Mouse (Mus musculus): ENCODE data around the gene Tom1. TPM values are rescaled to one million over a fixed set of nuclear protein-coding genes. Genes with fewer than 3 reads are reported as not detected.

Tom1 gene
- 21.5 to 55.1 TPM (median 25.0 TPM) in 3 replicates for total RNA-seq (2017)

GRCm38 (mm10) chr8:75033511-75034243, at the start of gene Tom1:
Tom1 (plus strand) TSS chr8:75033705.
- ATAC-seq (replicated peaks; ENCODE audit: insufficient number of reproducible peaks, low FRiP score, low TSS enrichment, poor library complexity, severe bottlenecking) = peak; percentile 95

GRCm38 (mm10) chr8:74987436-74987835, 46.1 kb upstream of the Tom1 start:
- ATAC-seq (replicated peaks; ENCODE audit: insufficient number of reproducible peaks, low FRiP score, low TSS enrichment, poor library complexity, severe bottlenecking) = no peak

GRCm38 (mm10) chr8:74990021-74990420, 43.5 kb upstream of the Tom1 start:
- ATAC-seq (replicated peaks; ENCODE audit: insufficient number of reproducible peaks, low FRiP score, low TSS enrichment, poor library complexity, severe bottlenecking) = no peak

GRCm38 (mm10) chr8:74993081-74993474, 40.4 kb upstream of the Tom1 start, which contains the start of gene Hmgxb4:
Hmgxb4 (plus strand) TSS chr8:74993356.
- no peak for ATAC-seq (replicated peaks; ENCODE audit: insufficient number of reproducible peaks, low FRiP score, low TSS enrichment, poor library complexity, severe bottlenecking)

- ATAC-seq (replicated peaks; ENCODE audit: insufficient number of reproducible peaks, low FRiP score, low TSS enrichment, poor library complexity, severe bottlenecking) = peak; percentile 97
These were observed 39.7 kb upstream of the Tom1 start for GRCm38 (mm10) chr8:74993475-74994451.

GRCm38 (mm10) chr8:74994540-74994939, 39.0 kb upstream of the Tom1 start:
- ATAC-seq (replicated peaks; ENCODE audit: insufficient number of reproducible peaks, low FRiP score, low TSS enrichment, poor library complexity, severe bottlenecking) = no peak

- ATAC-seq (replicated peaks; ENCODE audit: insufficient number of reproducible peaks, low FRiP score, low TSS enrichment, poor library complexity, severe bottlenecking) = no peak
These were observed 33.1 kb upstream of the Tom1 start for GRCm38 (mm10) chr8:75000431-75000830.

- no peak for ATAC-seq (replicated peaks; ENCODE audit: insufficient number of reproducible peaks, low FRiP score, low TSS enrichment, poor library complexity, severe bottlenecking)
These were observed 24.7 kb upstream of the Tom1 start for GRCm38 (mm10) chr8:75008826-75009225.

GRCm38 (mm10) chr8:75013557-75013956, 19.9 kb upstream of the Tom1 start:
- ATAC-seq (replicated peaks; ENCODE audit: insufficient number of reproducible peaks, low FRiP score, low TSS enrichment, poor library complexity, severe bottlenecking) = no peak

GRCm38 (mm10) chr8:75013964-75014363, 19.5 kb upstream of the Tom1 start:
- ATAC-seq (replicated peaks; ENCODE audit: insufficient number of reproducible peaks, low FRiP score, low TSS enrichment, poor library complexity, severe bottlenecking) = no peak

- ATAC-seq (replicated peaks; ENCODE audit: insufficient number of reproducible peaks, low FRiP score, low TSS enrichment, poor library complexity, severe bottlenecking) = no peak
These were observed 17.5 kb upstream of the Tom1 start for GRCm38 (mm10) chr8:75015981-75016380.

GRCm38 (mm10) chr8:75016422-75016821, 17.1 kb upstream of the Tom1 start:
- no peak for ATAC-seq (replicated peaks; ENCODE audit: insufficient number of reproducible peaks, low FRiP score, low TSS enrichment, poor library complexity, severe bottlenecking)

- no peak for ATAC-seq (replicated peaks; ENCODE audit: insufficient number of reproducible peaks, low FRiP score, low TSS enrichment, poor library complexity, severe bottlenecking)
These were observed 15.1 kb upstream of the Tom1 start for GRCm38 (mm10) chr8:75018274-75018972.

GRCm38 (mm10) chr8:75023660-75024316, 9.7 kb upstream of the Tom1 start:
- ATAC-seq (replicated peaks; ENCODE audit: insufficient number of reproducible peaks, low FRiP score, low TSS enrichment, poor library complexity, severe bottlenecking) = 0 out of 2 replicates have a peak, but pooled peaks have one; percentile 31

GRCm38 (mm10) chr8:75025809-75026208, 7.7 kb upstream of the Tom1 start:
- ATAC-seq (replicated peaks; ENCODE audit: insufficient number of reproducible peaks, low FRiP score, low TSS enrichment, poor library complexity, severe bottlenecking) = no peak

GRCm38 (mm10) chr8:75030453-75031024, 3.0 kb upstream of the Tom1 start:
- ATAC-seq (replicated peaks; ENCODE audit: insufficient number of reproducible peaks, low FRiP score, low TSS enrichment, poor library complexity, severe bottlenecking) = no peak

- ATAC-seq (replicated peaks; ENCODE audit: insufficient number of reproducible peaks, low FRiP score, low TSS enrichment, poor library complexity, severe bottlenecking) = peak; percentile 4; the same call in 1 of the 2 replicates
These were observed 544 bp upstream of the Tom1 start for GRCm38 (mm10) chr8:75032961-75033360.

GRCm38 (mm10) chr8:75034285-75034684, 780 bp downstream of the Tom1 start:
- ATAC-seq (replicated peaks; ENCODE audit: insufficient number of reproducible peaks, low FRiP score, low TSS enrichment, poor library complexity, severe bottlenecking) = peak; percentile 4; the same call in 1 of the 2 replicates

Data from monocyte, adult 5-6 weeks (primary cell).